In genomic region chr19:23013695-23014094, GRCm38 (mm10) we compare ENCODE assay signal across 15 mouse cellular contexts.
"Had no signal": no experiment of that assay in that cellular context is flagged by ENCODE, and none has a peak within 500 bp of the region (broad histone marks: within the 10 kb centered on the region; RNA-seq: fewer than 3 reads in every experiment).

No protein-coding gene starts in this region.

- DNase-seq: right cerebral cortex, adult 18-20 months; right cerebral cortex, postnatal 14 days; right cerebral cortex, postnatal 25 days; right cerebral cortex, postnatal 4 days; spleen, adult 18-20 months; thymus, adult 18-20 months; thymus, adult 2 months; thymus, postnatal 14 days; thymus, postnatal 25 days; thymus, postnatal 36 days; thymus, postnatal 4 days had no signal

- H3K27me3 ChIP-seq: neural tube, embryonic 12.5 days; neural tube, embryonic 13.5 days; neural tube, embryonic 15.5 days; stomach, embryonic 15.5 days had no signal
